Mouse (Mus musculus) embryonic facial prominence, embryonic 14.5 days (tissue): ENCODE results near the gene Calm4. TPM values are rescaled to one million over a fixed set of nuclear protein-coding genes. Genes with fewer than 3 reads are reported as not detected.
A peak's percentile ranks its signal among the peaks of the same experiment; 100 is the strongest.

Source experiments
- ATAC-seq: fragments of 200-750 bp; cut with Nextera tagmentation; 2 replicates; pipeline ENCODE4 v1.8.0; 2017; ENCODE audit warnings: low read depth, moderate number of reproducible peaks, moderate TSS enrichment
- DNase-seq: peaks from one replicate; pipeline ENCODE4 v3.0.0-alpha.2; 2015; ENCODE audit warnings: low spot score
- H3K27ac ChIP-seq: fragments of 300-500 bp; sonication (generic); replicated peaks from 2 replicates; pipeline ENCODE4 v1.5.1; 2014; ENCODE audit warnings: low read depth, mild to moderate bottlenecking, low read length, moderate library complexity
- H3K27me3 ChIP-seq: fragments of 300-500 bp; sonication (generic); replicated peaks from 2 replicates; pipeline ENCODE4 v1.6.1; 2014; ENCODE audit warnings: low read length; ENCODE audit not compliant: control insufficient read depth, insufficient read depth
- H3K36me3 ChIP-seq: fragments of 300-500 bp; sonication (generic); 2 replicates; pipeline ENCODE4 v1.6.1; 2014; ENCODE audit warnings: low read length, mixed read lengths; ENCODE audit not compliant: control insufficient read depth, insufficient read depth
- H3K4me1 ChIP-seq: fragments of 300-500 bp; sonication (generic); 2 replicates; pipeline ENCODE4 v1.6.1; 2014; ENCODE audit warnings: antibody characterized with exemption, low read length; ENCODE audit not compliant: control insufficient read depth, insufficient read depth
- H3K4me2 ChIP-seq: fragments of 300-500 bp; sonication (generic); 2 replicates; pipeline ENCODE4 v1.6.1; 2014; ENCODE audit warnings: low read depth, mild to moderate bottlenecking, low read length, moderate library complexity, mixed read lengths
- H3K4me3 ChIP-seq: fragments of 300-500 bp; sonication (generic); 2 replicates; pipeline ENCODE4 v1.5.1; 2014; ENCODE audit warnings: low read depth, mild to moderate bottlenecking, low read length
- H3K9ac ChIP-seq: fragments of 300-500 bp; sonication (generic); 2 replicates; pipeline ENCODE4 v1.6.1; 2014; ENCODE audit warnings: low read depth, mild to moderate bottlenecking, low read length, moderate library complexity, mixed read lengths
- H3K9me3 ChIP-seq: fragments of 300-500 bp; sonication (generic); 2 replicates; pipeline ENCODE4 v1.6.1; 2016; ENCODE audit warnings: low read length; ENCODE audit not compliant: control insufficient read depth
- WGBS: fragments of 180-500 bp; shearing (Covaris S2); extraction: QIAGEN DNeasy Blood & Tissue Kit; methylation state at CpG from one replicate; pipeline ENCODE4 v1.1.7; 2014; 5-methylcytosine and 5-hydroxymethylcytosine counted together
- polyA plus RNA-seq: library from polyadenylated mRNA; unstranded; fragments of >200 nt; fragmentation: Nextera tagmentation; extraction: Ambion mirVana; gene quantifications from 2 replicates; pipeline ENCODE4 v1.2.1, GENCODE M21; 2014

The Calm4 gene
- polyA plus RNA-seq, 1 experiment from 2014 or later, result 99.1 TPM

GRCm38 (mm10) chr13:3865648-3866354 lies 28.2 kb downstream of the Calm4 start:
- H3K27me3 ChIP-seq, result no peaks in the 10 kb centered on the region
- no peaks in the 10 kb centered on the region for H3K36me3 ChIP-seq
- H3K4me1 ChIP-seq, result no peaks in the 10 kb centered on the region
- no peak overlapping the region for H3K9ac ChIP-seq
- WGBS, result 79% methylated on average over 14 of the region's 14 CpGs
- no peak overlapping the region for H3K4me3 ChIP-seq
- no peak for DNase-seq
- no peak overlapping the region for H3K4me2 ChIP-seq
- no peak overlapping the region for H3K27ac ChIP-seq
- no peaks in the 10 kb centered on the region for H3K9me3 ChIP-seq
- ATAC-seq, result no peak

- WGBS, result 86% methylated on average over 8 of the region's 8 CpGs
- H3K36me3 ChIP-seq, result no peaks in the 10 kb centered on the region
- H3K4me3 ChIP-seq, result no peak overlapping the region
- no peak overlapping the region for H3K9ac ChIP-seq
- no peak for DNase-seq
- H3K4me2 ChIP-seq, result no peak overlapping the region
- no peaks in the 10 kb centered on the region for H3K9me3 ChIP-seq
- H3K4me1 ChIP-seq, result no peaks in the 10 kb centered on the region
- H3K27ac ChIP-seq, result no peak overlapping the region
- no peaks in the 10 kb centered on the region for H3K27me3 ChIP-seq
- ATAC-seq, result no peak
Observed at GRCm38 (mm10) chr13:3866355-3867052, 28.9 kb downstream of the Calm4 start.

GRCm38 (mm10) chr13:3867158-3867557 lies 29.6 kb downstream of the Calm4 start:
- ATAC-seq, result no peak
- 76% methylated on average over 6 of the region's 6 CpGs for WGBS
- DNase-seq, result no peak

GRCm38 (mm10) chr13:3869901-3870300 lies 32.3 kb downstream of the Calm4 start:
- H3K9ac ChIP-seq, result no peak overlapping the region
- no peak overlapping the region for H3K27ac ChIP-seq
- H3K4me2 ChIP-seq, result no peak overlapping the region
- H3K36me3 ChIP-seq, result no peaks in the 10 kb centered on the region
- no peaks in the 10 kb centered on the region for H3K4me1 ChIP-seq
- H3K27me3 ChIP-seq, result no peaks in the 10 kb centered on the region
- no peaks in the 10 kb centered on the region for H3K9me3 ChIP-seq
- DNase-seq (no peak), ATAC-seq (no peak)
- no peak overlapping the region for H3K4me3 ChIP-seq

More at GRCm38 (mm10) chr13:3867158-3867557, 29.6 kb downstream of the Calm4 start:
- H3K27me3 ChIP-seq, result no peaks in the 10 kb centered on the region
- no peak overlapping the region for H3K4me2 ChIP-seq
- H3K4me3 ChIP-seq, result no peak overlapping the region
- H3K4me1 ChIP-seq, result no peaks in the 10 kb centered on the region
- H3K9ac ChIP-seq, result no peak overlapping the region
- H3K27ac ChIP-seq, result no peak overlapping the region
- H3K36me3 ChIP-seq, result no peaks in the 10 kb centered on the region
- no peaks in the 10 kb centered on the region for H3K9me3 ChIP-seq

- no peaks in the 10 kb centered on the region for H3K9me3 ChIP-seq
- no peak overlapping the region for H3K9ac ChIP-seq
- H3K27me3 ChIP-seq, result no peaks in the 10 kb centered on the region
- no peak overlapping the region for H3K4me3 ChIP-seq
- no peak for ATAC-seq
- no peak for DNase-seq
- H3K4me2 ChIP-seq, result no peak overlapping the region
- no peaks in the 10 kb centered on the region for H3K36me3 ChIP-seq
- no peak overlapping the region for H3K27ac ChIP-seq
- WGBS, result 88% methylated on average over 4 of the region's 4 CpGs
- no peaks in the 10 kb centered on the region; the same call in 1 of the 2 replicates for H3K4me1 ChIP-seq
Observed at GRCm38 (mm10) chr13:3872832-3873231, 35.3 kb downstream of the Calm4 start.

GRCm38 (mm10) chr13:3876448-3876847 lies 38.9 kb downstream of the Calm4 start:
- Histone ChIP-seq H3K27ac (peak overlapping the region; percentile 39; the same call in 1 of the 2 replicates), H3K36me3 (peaks cover 15% of the 10 kb centered on the region), H3K27me3 (no peaks in the 10 kb centered on the region), H3K9me3 (no peaks in the 10 kb centered on the region), H3K4me1 (no peaks in the 10 kb centered on the region; the same call in 1 of the 2 replicates), H3K4me2 (no peak overlapping the region), H3K4me3 (no peak overlapping the region), H3K9ac (no peak overlapping the region)
- DNase-seq (peak; percentile 48), ATAC-seq (no peak)
- WGBS, result 65% methylated on average over 6 of the region's 6 CpGs

GRCm38 (mm10) chr13:3877185-3877584 lies 39.6 kb downstream of the Calm4 start:
- no peak overlapping the region for H3K4me3 ChIP-seq
- H3K9ac ChIP-seq, result no peak overlapping the region
- 0 out of 2 replicates have a peak overlapping the region, but pooled peaks have one; percentile 53 for H3K27ac ChIP-seq
- no peaks in the 10 kb centered on the region for H3K9me3 ChIP-seq
- 54% methylated on average over 6 of the region's 6 CpGs for WGBS
- ATAC-seq (peak; percentile 92), DNase-seq (peak; percentile 88)
- peaks cover 22% of the 10 kb centered on the region for H3K36me3 ChIP-seq
- H3K4me1 ChIP-seq, result no peaks in the 10 kb centered on the region; the same call in 1 of the 2 replicates
- no peaks in the 10 kb centered on the region for H3K27me3 ChIP-seq
- H3K4me2 ChIP-seq, result no peak overlapping the region

- peak; percentile 78 for DNase-seq
- no peaks in the 10 kb centered on the region for H3K9me3 ChIP-seq
- no peak overlapping the region for H3K4me2 ChIP-seq
- ATAC-seq, result peak; percentile 60
- WGBS, result 39% methylated on average over 4 of the region's 4 CpGs
- H3K27me3 ChIP-seq, result no peaks in the 10 kb centered on the region
- H3K4me1 ChIP-seq, result no peaks in the 10 kb centered on the region; the same call in 1 of the 2 replicates
- no peak overlapping the region for H3K9ac ChIP-seq
- 0 out of 2 replicates have a peak overlapping the region, but pooled peaks have one; percentile 53 for H3K27ac ChIP-seq
- no peak overlapping the region for H3K4me3 ChIP-seq
- peaks cover 28% of the 10 kb centered on the region for H3K36me3 ChIP-seq
Observed at GRCm38 (mm10) chr13:3877679-3878220, 40.2 kb downstream of the Calm4 start.
